Mouse (Mus musculus) stomach, postnatal 0 days (tissue): ENCODE measurements around the gene Tas2r137. TPM values are rescaled to one million over a fixed set of nuclear protein-coding genes. Genes with fewer than 3 reads are reported as not detected.

Experiments
- ATAC-seq: fragments of 200-750 bp; cut with Nextera tagmentation; 2 replicates; pipeline ENCODE4 v1.8.0; 2017; ENCODE audit not compliant: low FRiP score, low TSS enrichment
- DNase-seq: peaks from one replicate; pipeline ENCODE4 v3.0.0-alpha.2; 2016; ENCODE audit warnings: low spot score
- H3K27ac ChIP-seq: fragments of 300-500 bp; sonication (generic); replicated peaks from 2 replicates; pipeline ENCODE4 v1.5.1; 2014; ENCODE audit warnings: mild to moderate bottlenecking, control low read depth
- H3K27me3 ChIP-seq: fragments of 300-500 bp; sonication (generic); 2 replicates; pipeline ENCODE4 v1.6.1; 2014; ENCODE audit warnings: low read length; ENCODE audit not compliant: control insufficient read depth, insufficient read depth
- H3K36me3 ChIP-seq: fragments of 300-500 bp; sonication (generic); 2 replicates; pipeline ENCODE4 v1.6.1; 2014; ENCODE audit warnings: low read length, mixed read lengths; ENCODE audit not compliant: control insufficient read depth, insufficient read depth
- H3K4me1 ChIP-seq: fragments of 300-500 bp; sonication (generic); replicated peaks from 2 replicates; pipeline ENCODE4 v1.6.1; 2014; ENCODE audit warnings: antibody characterized with exemption; ENCODE audit not compliant: control insufficient read depth, insufficient read depth
- H3K4me2 ChIP-seq: fragments of 300-500 bp; sonication (generic); replicated peaks from 2 replicates; pipeline ENCODE4 v1.6.1; 2014; ENCODE audit warnings: low read depth, mild to moderate bottlenecking, control low read depth, moderate library complexity
- H3K4me3 ChIP-seq: fragments of 300-500 bp; sonication (generic); 2 replicates; pipeline ENCODE4 v1.5.1; 2014; ENCODE audit warnings: low read depth, low read length, control low read depth
- H3K9ac ChIP-seq: fragments of 300-500 bp; sonication (generic); 2 replicates; pipeline ENCODE4 v1.6.1; 2014; ENCODE audit warnings: mild to moderate bottlenecking, low read length, control low read depth, mixed read lengths
- H3K9me3 ChIP-seq: fragments of 300-500 bp; sonication (generic); 2 replicates; pipeline ENCODE4 v1.6.1; 2016; ENCODE audit warnings: low read length; ENCODE audit not compliant: control insufficient read depth
- CTCF ChIP-seq: IDR thresholded peaks from 2 replicates; pipeline ENCODE4 v1.5.1; 2016; ENCODE audit warnings: antibody characterized with exemption, low read depth, mild to moderate bottlenecking, moderate library complexity
- EP300 ChIP-seq: optimal IDR thresholded peaks from 2 replicates; pipeline ENCODE3; 2016; ENCODE audit warnings: antibody characterized with exemption
- WGBS: fragments of 180-500 bp; shearing (Covaris S2); extraction: QIAGEN DNeasy Blood & Tissue Kit; methylation state at CpG from one replicate; pipeline ENCODE4 v1.1.7; 2014; 5-methylcytosine and 5-hydroxymethylcytosine counted together
- polyA plus RNA-seq: library from polyadenylated mRNA; unstranded; fragments of >200 nt; fragmentation: Nextera tagmentation; extraction: Ambion mirVana; gene quantifications from 2 replicates; pipeline ENCODE4 v1.2.1, GENCODE M21; 2015

Tas2r137 gene
- polyA plus RNA-seq, 1 experiment from 2014 or later: not detected

GRCm38 (mm10) chr6:40493229-40493628, 2.2 kb downstream of the Tas2r137 start, which contains the start of gene Tas2r108:
TSS of gene Tas2r108 (plus strand) at chr6:40493529.
- no peak for DNase-seq
- no peaks in the 10 kb centered on the region for H3K4me1 ChIP-seq
- no peaks in the 10 kb centered on the region for H3K36me3 ChIP-seq
- no peak within 1 kb of the TSS for H3K27ac ChIP-seq
- no peaks in the 10 kb centered on the region for H3K27me3 ChIP-seq
- no peak within 1 kb of the TSS for H3K9ac ChIP-seq
- H3K4me2 ChIP-seq: no peak within 1 kb of the TSS
- ATAC-seq: no peak
- 85% methylated on average over 3 of the region's 3 CpGs for WGBS
- H3K4me3 ChIP-seq: no peak within 1 kb of the TSS
- H3K9me3 ChIP-seq: no peaks in the 10 kb centered on the region
- TF ChIP-seq CTCF: no peak
- TF ChIP-seq EP300: no peak

GRCm38 (mm10) chr6:40519408-40519807, 28.4 kb downstream of the Tas2r137 start, which contains the start of gene Prss37:
TSS of gene Prss37 (minus strand) at chr6:40519508.
- Histone ChIP-seq H3K9me3 (no peaks in the 10 kb centered on the region), H3K27ac (no peak within 1 kb of the TSS), H3K4me3 (no peak within 1 kb of the TSS), H3K27me3 (no peaks in the 10 kb centered on the region), H3K4me1 (no peaks in the 10 kb centered on the region), H3K4me2 (no peak within 1 kb of the TSS), H3K36me3 (no peaks in the 10 kb centered on the region), H3K9ac (no peak within 1 kb of the TSS)
- 62% methylated on average over 1 of the region's 1 CpGs for WGBS
- no peak for DNase-seq
- TF ChIP-seq CTCF: no peak
- TF ChIP-seq EP300: no peak
- ATAC-seq: no peak

Other genes starting within 250 kb of the Tas2r137 start
- 15.7 and 17.1 TPM in 2 replicates for gene Agk, start 166.1 kb upstream of the Tas2r137 start, polyA plus RNA-seq
- gene E330009J07Rik, start 55.1 kb upstream of the Tas2r137 start, polyA plus RNA-seq: 11.0 TPM in 2 replicates
- 0.05 TPM in 1 of 2 replicates, not detected in the other for gene Wee2, start 52.1 kb upstream of the Tas2r137 start, polyA plus RNA-seq
- gene Ssbp1, start 19.9 kb upstream of the Tas2r137 start, polyA plus RNA-seq: 89.2 and 93.6 TPM in 2 replicates
- gene Tas2r108, start 2.3 kb downstream of the Tas2r137 start, polyA plus RNA-seq: 0.10 TPM in 1 of 2 replicates, not detected in the other
- not detected in 2 replicates for gene Prss37, start 28.3 kb downstream of the Tas2r137 start, polyA plus RNA-seq
- gene Olfr461, start 63.8 kb downstream of the Tas2r137 start, polyA plus RNA-seq: 0.04 TPM in 1 of 2 replicates, not detected in the other
- gene Olfr460, start 78.3 kb downstream of the Tas2r137 start, polyA plus RNA-seq: not detected in 2 replicates
- gene Clec5a, start 94.6 kb downstream of the Tas2r137 start, polyA plus RNA-seq: 1.1 and 1.2 TPM in 2 replicates
- gene Tas2r138, start 122.1 kb downstream of the Tas2r137 start, polyA plus RNA-seq: not detected in 2 replicates
- gene Mgam, start 137.6 kb downstream of the Tas2r137 start, polyA plus RNA-seq: 0.06 and 0.11 TPM in 2 replicates